Mouse (Mus musculus) adrenal gland, adult (tissue): ENCODE data around the gene Gm17660.
A peak's percentile ranks its signal among the peaks of the same experiment; 100 is the strongest.

ENCODE experiments used
- DNase-seq, 2 experiments: peaks; one replicate each; pipeline ENCODE4 v3.0.0; 2022 to 2023; ENCODE audit warnings: low spot score in 1 of 2; ENCODE audit not compliant: inconsistent age in 2 of 2

The Gm17660 gene

GRCm38 (mm10) chr5:104085366-104085765 lies 8.0 kb upstream of the Gm17660 start:
- no peak for DNase-seq

- no peak for DNase-seq
These were observed 3.3 kb upstream of the Gm17660 start for GRCm38 (mm10) chr5:104080736-104081135.

- DNase-seq = no peak
These were observed 1.0 kb downstream of the Gm17660 start for GRCm38 (mm10) chr5:104076361-104076760.

GRCm38 (mm10) chr5:104074388-104074787 lies 3.0 kb downstream of the Gm17660 start:
- peak; percentile 55 to 82 for DNase-seq

GRCm38 (mm10) chr5:104073602-104074001 lies 3.8 kb downstream of the Gm17660 start:
- no peak for DNase-seq

GRCm38 (mm10) chr5:104072272-104072886 lies 5.0 kb downstream of the Gm17660 start:
- DNase-seq = peak in 1 of 2 experiments; percentile 39

- DNase-seq = no peak
These were observed 6.4 kb downstream of the Gm17660 start for GRCm38 (mm10) chr5:104071048-104071447.

- DNase-seq = peak in 1 of 2 experiments; percentile 58
These were observed 8.7 kb downstream of the Gm17660 start for GRCm38 (mm10) chr5:104068751-104069150.

- DNase-seq = no peak
These were observed 14.4 kb downstream of the Gm17660 start for GRCm38 (mm10) chr5:104062773-104063551.

- DNase-seq = no peak
These were observed 15.3 kb downstream of the Gm17660 start for GRCm38 (mm10) chr5:104061936-104062772.

GRCm38 (mm10) chr5:104060429-104060828 lies 17.0 kb downstream of the Gm17660 start:
- DNase-seq = no peak

GRCm38 (mm10) chr5:104059628-104060027 lies 17.8 kb downstream of the Gm17660 start:
- DNase-seq = no peak

GRCm38 (mm10) chr5:104058021-104058420 lies 19.4 kb downstream of the Gm17660 start:
- peak; percentile 48 to 80 for DNase-seq

- DNase-seq = peak; percentile 35 to 50
These were observed 21.1 kb downstream of the Gm17660 start for GRCm38 (mm10) chr5:104056295-104056694.

- no peak for DNase-seq
These were observed 21.6 kb downstream of the Gm17660 start for GRCm38 (mm10) chr5:104055816-104056215.

GRCm38 (mm10) chr5:104054938-104055337 lies 22.5 kb downstream of the Gm17660 start:
- DNase-seq = no peak

- peak in 1 of 2 experiments; percentile 38 for DNase-seq
These were observed 24.5 kb downstream of the Gm17660 start for GRCm38 (mm10) chr5:104052956-104053355.

GRCm38 (mm10) chr5:104048139-104048538 lies 29.3 kb downstream of the Gm17660 start:
- DNase-seq = peak in 1 of 2 experiments; percentile 60

GRCm38 (mm10) chr5:104047200-104048105 lies 30.0 kb downstream of the Gm17660 start:
- peak in 1 of 2 experiments; percentile 34 for DNase-seq
